Mouse (Mus musculus) forebrain, embryonic 14.5 days (tissue): ENCODE measurements around the gene Zdhhc1. TPM values are rescaled to one million over a fixed set of nuclear protein-coding genes. Genes with fewer than 3 reads are reported as not detected.

Experiments used
- ATAC-seq: fragments of 200-750 bp; cut with Nextera tagmentation; 2 replicates; pipeline ENCODE4 v1.8.0; 2017; ENCODE audit warnings: mild to moderate bottlenecking, moderate library complexity
- DNase-seq: peaks from one replicate; pipeline ENCODE4 v3.0.0-alpha.2; 2015; ENCODE audit warnings: low spot score
- H3K27ac ChIP-seq: fragments of 300-500 bp; sonication (generic); 2 replicates; pipeline ENCODE4 v1.5.1; 2014; ENCODE audit warnings: low read depth, mild to moderate bottlenecking, control low read depth, low read length, moderate library complexity
- H3K27me3 ChIP-seq: fragments of 300-500 bp; sonication (generic); replicated peaks from 2 replicates; pipeline ENCODE4 v1.6.1; 2014; ENCODE audit warnings: low read length, control low read depth, mixed read lengths; ENCODE audit not compliant: control insufficient read depth, insufficient read depth
- H3K36me3 ChIP-seq: fragments of 300-500 bp; sonication (generic); 2 replicates; pipeline ENCODE4 v1.6.1; 2014; ENCODE audit warnings: low read length, control low read depth; ENCODE audit not compliant: control insufficient read depth, insufficient read depth
- H3K4me1 ChIP-seq: fragments of 300-500 bp; sonication (generic); 2 replicates; pipeline ENCODE4 v1.6.1; 2014; ENCODE audit warnings: antibody characterized with exemption, low read length, control low read depth; ENCODE audit not compliant: control insufficient read depth, insufficient read depth
- H3K4me2 ChIP-seq: fragments of 300-500 bp; sonication (generic); 2 replicates; pipeline ENCODE4 v1.6.1; 2014; ENCODE audit warnings: mild to moderate bottlenecking, control low read depth, low read length
- H3K4me3 ChIP-seq: fragments of 300-500 bp; sonication (generic); 2 replicates; pipeline ENCODE4 v1.5.1; 2014; ENCODE audit warnings: low read depth, low read length, control low read depth
- H3K9ac ChIP-seq: fragments of 300-500 bp; sonication (generic); 2 replicates; pipeline ENCODE4 v1.6.1; 2014; ENCODE audit warnings: mild to moderate bottlenecking, low read length, control low read depth, moderate library complexity
- H3K9me3 ChIP-seq: fragments of 300-500 bp; sonication (generic); replicated peaks from 2 replicates; pipeline ENCODE4 v1.6.1; 2016; ENCODE audit warnings: low read length, control low read depth, mixed read lengths; ENCODE audit not compliant: control insufficient read depth
- WGBS: fragments of 180-500 bp; shearing (Covaris S2); extraction: QIAGEN DNeasy Blood & Tissue Kit; methylation state at CpG from one replicate; pipeline ENCODE4 v1.1.7; 2014; 5-methylcytosine and 5-hydroxymethylcytosine counted together
- polyA plus RNA-seq: library from polyadenylated mRNA; unstranded; fragments of >200 nt; fragmentation: Nextera tagmentation; extraction: Ambion mirVana; gene quantifications from 2 replicates; pipeline ENCODE4 v1.2.1, GENCODE M21; 2014

The Zdhhc1 gene
- polyA plus RNA-seq, 1 experiment from 2014 or later: 15.5 TPM

GRCm38 (mm10) chr8:105476628-105477413 lies 19.9 kb downstream of the Zdhhc1 start:
- Histone ChIP-seq H3K9me3 (no peaks in the 10 kb centered on the region), H3K27ac (no peak overlapping the region), H3K9ac (no peak overlapping the region), H3K4me3 (no peak overlapping the region), H3K4me2 (no peak overlapping the region), H3K27me3 (0 out of 2 replicates have a peak, but pooled peaks cover 4% of the 10 kb centered on the region), H3K36me3 (0 out of 2 replicates have a peak, but pooled peaks cover 3% of the 10 kb centered on the region), H3K4me1 (peaks cover 9% of the 10 kb centered on the region)
- ATAC-seq: no peak
- peak; percentile 32 for DNase-seq
- 42% methylated on average over 25 of the region's 25 CpGs for WGBS

GRCm38 (mm10) chr8:105476161-105476560 lies 20.5 kb downstream of the Zdhhc1 start:
- Histone ChIP-seq H3K9me3 (no peaks in the 10 kb centered on the region), H3K4me3 (no peak overlapping the region), H3K9ac (no peak overlapping the region), H3K36me3 (0 out of 2 replicates have a peak, but pooled peaks cover 3% of the 10 kb centered on the region), H3K27me3 (0 out of 2 replicates have a peak, but pooled peaks cover 4% of the 10 kb centered on the region), H3K4me1 (peaks cover 11% of the 10 kb centered on the region), H3K4me2 (no peak overlapping the region), H3K27ac (no peak overlapping the region)
- 86% methylated on average over 7 of the region's 7 CpGs for WGBS
- DNase-seq (no peak), ATAC-seq (no peak)

GRCm38 (mm10) chr8:105475742-105476141 lies 21.0 kb downstream of the Zdhhc1 start:
- no peak overlapping the region for H3K27ac ChIP-seq
- 0 out of 2 replicates have a peak, but pooled peaks cover 4% of the 10 kb centered on the region for H3K27me3 ChIP-seq
- no peak overlapping the region for H3K4me2 ChIP-seq
- peaks cover 14% of the 10 kb centered on the region for H3K4me1 ChIP-seq
- 96% methylated on average over 8 of the region's 8 CpGs for whole genome bisulfite sequencing
- H3K9me3 ChIP-seq: no peaks in the 10 kb centered on the region
- H3K4me3 ChIP-seq: no peak overlapping the region
- 0 out of 2 replicates have a peak, but pooled peaks cover 3% of the 10 kb centered on the region for H3K36me3 ChIP-seq
- DNase-seq: no peak
- H3K9ac ChIP-seq: no peak overlapping the region
- no peak for ATAC-seq

- Histone ChIP-seq H3K27ac (no peak overlapping the region), H3K27me3 (0 out of 2 replicates have a peak, but pooled peaks cover 4% of the 10 kb centered on the region), H3K9ac (no peak overlapping the region), H3K36me3 (0 out of 2 replicates have a peak, but pooled peaks cover 3% of the 10 kb centered on the region), H3K9me3 (no peaks in the 10 kb centered on the region), H3K4me3 (no peak overlapping the region), H3K4me1 (peaks cover 17% of the 10 kb centered on the region), H3K4me2 (no peak overlapping the region)
- ATAC-seq: no peak
- WGBS: 51% methylated on average over 4 of the region's 4 CpGs
- no peak for DNase-seq
Observed at GRCm38 (mm10) chr8:105475254-105475653, 21.4 kb downstream of the Zdhhc1 start.

- Histone ChIP-seq H3K27ac (no peak overlapping the region), H3K27me3 (0 out of 2 replicates have a peak, but pooled peaks cover 4% of the 10 kb centered on the region), H3K4me1 (peaks cover 21% of the 10 kb centered on the region), H3K9me3 (no peaks in the 10 kb centered on the region), H3K4me3 (no peak overlapping the region), H3K9ac (peak overlapping the region; percentile 2; the same call in 1 of the 2 replicates), H3K4me2 (peak overlapping the region; percentile 16; the same call in 1 of the 2 replicates), H3K36me3 (0 out of 2 replicates have a peak, but pooled peaks cover 3% of the 10 kb centered on the region)
- no peak for DNase-seq
- 38% methylated on average over 5 of the region's 5 CpGs for WGBS
- ATAC-seq: no peak
Observed at GRCm38 (mm10) chr8:105474680-105475079, 22.0 kb downstream of the Zdhhc1 start.

GRCm38 (mm10) chr8:105473816-105474606 lies 22.7 kb downstream of the Zdhhc1 start:
- ATAC-seq: no peak; the same call in 1 of the 2 replicates
- 0 out of 2 replicates have a peak, but pooled peaks cover 4% of the 10 kb centered on the region for H3K27me3 ChIP-seq
- H3K4me3 ChIP-seq: no peak overlapping the region
- 27% methylated on average over 17 of the region's 17 CpGs for WGBS
- DNase-seq: peak; percentile 82
- H3K9ac ChIP-seq: peak overlapping the region; percentile 17
- H3K4me2 ChIP-seq: peak overlapping the region; percentile 16; the same call in 1 of the 2 replicates
- peaks cover 28% of the 10 kb centered on the region for H3K4me1 ChIP-seq
- H3K9me3 ChIP-seq: no peaks in the 10 kb centered on the region
- H3K36me3 ChIP-seq: 0 out of 2 replicates have a peak, but pooled peaks cover 3% of the 10 kb centered on the region
- no peak overlapping the region for H3K27ac ChIP-seq

- H3K27me3 ChIP-seq: 0 out of 2 replicates have a peak, but pooled peaks cover 4% of the 10 kb centered on the region
- no peak overlapping the region for H3K4me3 ChIP-seq
- H3K9me3 ChIP-seq: no peaks in the 10 kb centered on the region
- H3K36me3 ChIP-seq: no peaks in the 10 kb centered on the region
- H3K4me2 ChIP-seq: no peak overlapping the region
- H3K4me1 ChIP-seq: peaks cover 30% of the 10 kb centered on the region
- no peak for ATAC-seq
- H3K9ac ChIP-seq: no peak overlapping the region
- no peak for DNase-seq
- 53% methylated on average over 9 of the region's 9 CpGs for WGBS
- H3K27ac ChIP-seq: no peak overlapping the region
Observed at GRCm38 (mm10) chr8:105472983-105473382, 23.7 kb downstream of the Zdhhc1 start.

- Histone ChIP-seq H3K4me1 (peaks cover 30% of the 10 kb centered on the region), H3K4me2 (no peak overlapping the region), H3K9ac (no peak overlapping the region), H3K4me3 (no peak overlapping the region), H3K27me3 (0 out of 2 replicates have a peak, but pooled peaks cover 4% of the 10 kb centered on the region), H3K36me3 (no peaks in the 10 kb centered on the region), H3K27ac (no peak overlapping the region), H3K9me3 (no peaks in the 10 kb centered on the region)
- ATAC-seq: no peak
- no peak for DNase-seq
- 25% methylated on average over 23 of the region's 23 CpGs for WGBS
Observed at GRCm38 (mm10) chr8:105472414-105472932, 24.2 kb downstream of the Zdhhc1 start.
